Mouse (Mus musculus): ENCODE measurements around the gene Zpr1.

DNA sequence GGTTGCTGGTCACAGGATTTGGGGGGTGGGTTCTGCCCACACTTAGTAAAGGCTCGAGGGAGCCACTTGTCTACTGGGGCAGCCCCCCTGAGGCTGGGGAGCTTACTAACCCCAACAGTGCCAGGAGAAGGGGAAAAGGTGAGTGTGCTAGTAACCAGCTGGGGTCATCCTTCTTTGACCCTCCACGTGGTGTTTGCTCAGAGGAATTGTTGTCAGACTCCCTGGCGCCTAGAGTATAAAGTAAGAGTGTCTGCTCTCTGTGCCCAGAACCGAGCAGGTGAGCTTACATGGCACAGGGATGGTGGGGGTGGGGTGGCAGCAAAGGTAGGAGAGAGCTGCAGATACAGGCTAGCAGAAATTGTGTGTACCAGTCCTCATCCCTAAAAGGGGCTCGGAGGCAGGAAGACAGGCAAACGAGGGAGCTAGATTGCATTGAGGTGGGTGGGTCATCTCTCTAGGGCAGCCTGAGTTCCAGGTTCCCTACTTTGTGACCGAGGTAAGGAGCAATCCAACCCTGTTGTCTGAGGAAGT is 4.5 kb upstream of the Zpr1 start, which contains the start of gene Apoa5:
- TF ChIP-seq CTCF (IDR thresholded peaks at IDR 0.05; ENCODE audit: low read depth, low read length) = no peak
- no peak for TF ChIP-seq TAL1 (conservative IDR thresholded peaks at IDR 0.05; ENCODE audit: low read depth, low read length)
- no peak for TF ChIP-seq POLR2AphosphoS5 (IDR thresholded peaks at IDR 0.05; ENCODE audit: insufficient replicate concordance, low read depth, low read length)
- no peak for TF ChIP-seq GATA1 (IDR thresholded peaks at IDR 0.05; ENCODE audit: borderline replicate concordance, low read length)
- TF ChIP-seq GATA2 (IDR thresholded peaks at IDR 0.05; ENCODE audit: borderline replicate concordance, low read depth, low read length) = no peak

Data from G1E (cell line).